Mouse (Mus musculus) ES-Bruce4 (cell line): ENCODE results near the gene Adamts12. TPM values are rescaled to one million over a fixed set of nuclear protein-coding genes. Genes with fewer than 3 reads are reported as not detected.

Source experiments
- H3K27ac ChIP-seq: 2 replicates; pipeline ENCODE4 v1.5.1; 2012; ENCODE audit warnings: low read length, inconsistent platforms; ENCODE audit not compliant: insufficient read depth
- H3K27me3 ChIP-seq: 2 replicates; pipeline ENCODE4 v1.6.1; 2012; ENCODE audit warnings: mild to moderate bottlenecking, low read length, inconsistent platforms; ENCODE audit not compliant: control insufficient read depth, poor library complexity, insufficient read depth, severe bottlenecking
- H3K36me3 ChIP-seq: 2 replicates; pipeline ENCODE4 v1.6.1; 2012; ENCODE audit warnings: inconsistent platforms, mild to moderate bottlenecking, low read length, moderate library complexity; ENCODE audit not compliant: control insufficient read depth, poor library complexity, insufficient read depth, severe bottlenecking
- H3K4me1 ChIP-seq: one replicate; pipeline ENCODE4 v1.8.1; 2011; ENCODE audit warnings: low read length; ENCODE audit not compliant: control insufficient read depth, insufficient read depth
- H3K4me3 ChIP-seq: 2 replicates; pipeline ENCODE4 v1.5.1; 2011; ENCODE audit warnings: low read depth, mild to moderate bottlenecking, low read length
- H3K9ac ChIP-seq: 2 replicates; pipeline ENCODE4 v1.6.1; 2012; ENCODE audit warnings: low read depth, mild to moderate bottlenecking, inconsistent platforms; ENCODE audit not compliant: poor library complexity, severe bottlenecking
- H3K9me3 ChIP-seq: replicated peaks from 2 replicates; pipeline ENCODE4 v1.6.1; 2012; ENCODE audit warnings: mild to moderate bottlenecking, low read length, inconsistent platforms; ENCODE audit not compliant: control insufficient read depth, poor library complexity, insufficient read depth, severe bottlenecking
- CTCF ChIP-seq: IDR thresholded peaks from one replicate; pipeline ENCODE4 v1.8.1; 2011; ENCODE audit warnings: low read depth, low read length
- EP300 ChIP-seq: IDR thresholded peaks from 2 replicates; pipeline ENCODE4 v1.6.1; 2011; ENCODE audit warnings: low read depth, low read length; ENCODE audit not compliant: insufficient read depth
- POLR2A ChIP-seq: IDR thresholded peaks from one replicate; pipeline ENCODE4 v1.8.1; 2011; ENCODE audit warnings: low read length; ENCODE audit not compliant: insufficient read depth
- polyA plus RNA-seq: library from polyadenylated mRNA; stranded (reverse); fragments of >200 nt; gene quantifications from 2 replicates; pipeline ENCODE4 v1.2.4, GENCODE M21; 2011; ENCODE audit warnings: low read depth; ENCODE audit not compliant: missing spikeins, insufficient read depth, insufficient read length

Gene Adamts12
- polyA plus RNA-seq, 1 experiment = 1.0 TPM

DNA sequence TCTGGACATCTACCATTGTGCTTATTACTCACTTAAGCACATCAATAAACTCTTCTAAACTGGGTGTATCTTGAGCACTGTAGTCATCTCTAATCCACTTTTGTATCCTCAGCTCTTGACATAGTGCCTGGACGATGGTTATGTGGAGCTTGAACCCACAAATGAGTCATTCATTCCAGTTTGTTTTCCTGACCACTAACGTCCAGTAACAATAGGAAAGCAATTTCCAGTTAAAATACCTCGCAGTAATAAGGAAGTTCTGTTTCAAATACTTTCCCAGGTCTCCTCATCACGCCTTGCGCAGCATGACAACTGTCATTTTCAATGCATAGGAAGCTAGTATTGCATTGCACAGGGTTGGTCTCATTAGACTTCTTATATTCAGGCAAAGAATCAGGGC lies 21.8 kb upstream of the Adamts12 start:
- Histone ChIP-seq H3K9ac (no peak overlapping the region), H3K36me3 (no peaks in the 10 kb centered on the region), H3K9me3 (no peaks in the 10 kb centered on the region), H3K4me3 (no peak overlapping the region), H3K4me1 (no peaks in the 10 kb centered on the region), H3K27ac (no peak overlapping the region), H3K27me3 (no peaks in the 10 kb centered on the region; the same call in 1 of the 2 replicates)
- TF ChIP-seq POLR2A (no peak), CTCF (no peak)

DNA sequence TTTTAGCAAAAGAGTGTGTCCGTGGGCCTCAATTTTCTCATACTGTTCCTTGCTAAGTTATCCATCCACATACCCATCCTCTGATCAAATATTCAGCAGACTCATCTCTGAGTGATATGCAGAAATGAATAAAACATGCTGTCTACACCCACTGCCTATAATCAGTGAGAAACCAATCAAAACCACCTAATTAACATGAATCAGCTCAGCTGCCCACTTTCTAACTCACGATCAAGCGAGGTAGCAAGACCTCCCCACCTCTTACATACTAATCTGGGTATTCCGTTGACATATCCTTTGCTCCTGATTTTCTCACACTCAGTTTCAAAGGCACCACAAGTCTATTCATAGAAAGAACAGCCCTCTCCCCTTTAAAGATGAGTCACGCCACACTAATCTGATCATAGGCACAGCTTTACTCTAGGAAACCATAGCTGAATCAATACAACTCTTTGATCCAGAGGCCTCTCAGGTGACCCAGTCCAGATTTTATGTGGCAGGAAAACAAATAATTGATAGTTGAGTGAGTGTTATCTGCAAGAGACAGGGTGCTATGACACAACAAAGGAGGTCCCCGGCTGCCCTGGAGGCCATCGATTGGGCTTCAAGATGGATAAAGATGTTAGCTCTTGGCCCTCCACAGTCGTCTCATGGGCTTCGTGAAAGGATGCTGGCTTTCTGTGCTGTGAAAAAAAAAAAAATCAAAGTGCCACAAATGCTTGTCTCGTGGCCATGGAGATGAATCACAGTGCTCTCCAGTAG lies 10.7 kb upstream of the Adamts12 start:
- no peak overlapping the region for H3K4me3 ChIP-seq
- no peak overlapping the region for H3K27ac ChIP-seq
- H3K27me3 ChIP-seq = no peaks in the 10 kb centered on the region; the same call in none of the 2 replicates
- no peak overlapping the region for H3K9ac ChIP-seq
- H3K36me3 ChIP-seq = no peaks in the 10 kb centered on the region
- TF ChIP-seq CTCF (no peak), EP300 (no peak), POLR2A (no peak)
- H3K9me3 ChIP-seq = 0 out of 2 replicates have a peak, but pooled peaks cover 2% of the 10 kb centered on the region
- H3K4me1 ChIP-seq = no peaks in the 10 kb centered on the region

DNA sequence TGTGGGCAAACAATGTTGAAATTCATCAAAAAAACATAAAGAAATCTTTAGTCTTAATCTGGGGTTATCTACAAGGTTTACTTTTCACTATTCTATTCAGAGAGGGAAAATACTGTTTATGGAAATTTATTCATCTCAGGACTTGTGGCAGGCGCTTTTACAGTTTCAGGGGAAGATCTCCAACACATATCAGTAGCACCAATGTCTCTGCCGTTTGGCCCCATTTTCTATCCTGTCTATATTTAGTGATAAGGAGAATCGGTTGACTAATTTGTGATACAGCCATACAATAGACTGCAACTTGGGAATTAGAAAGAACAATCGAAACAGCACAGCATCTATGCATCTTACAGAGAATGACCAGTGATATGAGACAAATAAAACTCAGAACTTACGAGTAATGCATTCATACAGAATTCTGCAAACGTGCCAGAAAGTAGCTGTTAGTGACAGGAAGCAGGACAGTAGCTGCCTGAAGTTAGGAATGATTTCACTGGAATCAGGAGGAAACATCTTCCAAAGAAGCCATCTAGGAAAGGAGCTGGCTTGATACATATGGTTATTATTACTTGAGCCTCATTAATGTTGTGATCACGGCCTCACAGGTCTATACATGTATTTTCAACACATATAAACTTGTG lies 10.0 kb upstream of the Adamts12 start:
- TF ChIP-seq POLR2A = no peak
- no peak for TF ChIP-seq CTCF
- TF ChIP-seq EP300 = no peak
- Histone ChIP-seq H3K4me1 (no peaks in the 10 kb centered on the region), H3K9ac (no peak overlapping the region), H3K9me3 (0 out of 2 replicates have a peak, but pooled peaks cover 2% of the 10 kb centered on the region), H3K27me3 (no peaks in the 10 kb centered on the region; the same call in none of the 2 replicates), H3K4me3 (no peak overlapping the region), H3K27ac (no peak overlapping the region), H3K36me3 (no peaks in the 10 kb centered on the region)

GRCm38 (mm10) chr15:11062903-11063302 lies 1.7 kb upstream of the Adamts12 start:
- TF ChIP-seq POLR2A (no peak), CTCF (no peak), EP300 (no peak)
- Histone ChIP-seq H3K4me1 (no peaks in the 10 kb centered on the region), H3K27ac (no peak overlapping the region), H3K36me3 (no peaks in the 10 kb centered on the region), H3K4me3 (no peak overlapping the region), H3K27me3 (no peaks in the 10 kb centered on the region), H3K9me3 (no peaks in the 10 kb centered on the region), H3K9ac (no peak overlapping the region)

GRCm38 (mm10) chr15:11064160-11064557 lies 431 bp upstream of the Adamts12 start:
- no peaks in the 10 kb centered on the region for H3K27me3 ChIP-seq
- no peaks in the 10 kb centered on the region for H3K4me1 ChIP-seq
- no peaks in the 10 kb centered on the region for H3K36me3 ChIP-seq
- H3K4me3 ChIP-seq = no peak overlapping the region
- H3K9ac ChIP-seq = no peak overlapping the region
- TF ChIP-seq EP300 = no peak
- no peak for TF ChIP-seq CTCF
- TF ChIP-seq POLR2A = no peak
- no peaks in the 10 kb centered on the region for H3K9me3 ChIP-seq
- H3K27ac ChIP-seq = no peak overlapping the region
